Mouse (Mus musculus): ENCODE data around the gene Tepsin.

The Tepsin gene

GRCm38 (mm10) chr11:120063326-120063725 lies 35.2 kb downstream of the Tepsin start:
- no peak for DNase-seq

GRCm38 (mm10) chr11:120060634-120061033 lies 37.9 kb downstream of the Tepsin start:
- DNase-seq: no peak

- peak; percentile 62 to 71 for DNase-seq
Observed at GRCm38 (mm10) chr11:120055953-120056732, 42.4 kb downstream of the Tepsin start.

- no peak for DNase-seq
Observed at GRCm38 (mm10) chr11:120053846-120054245, 44.7 kb downstream of the Tepsin start.

GRCm38 (mm10) chr11:120052274-120052673 lies 46.3 kb downstream of the Tepsin start:
- no peak for DNase-seq

- DNase-seq: peak; percentile 52 to 65
Observed at GRCm38 (mm10) chr11:120051124-120051811, 47.3 kb downstream of the Tepsin start.

GRCm38 (mm10) chr11:120049067-120049466 lies 49.5 kb downstream of the Tepsin start:
- DNase-seq: no peak

GRCm38 (mm10) chr11:120048252-120048556 lies 50.3 kb downstream of the Tepsin start:
- DNase-seq: peak; percentile 79

GRCm38 (mm10) chr11:120047531-120048251 lies 50.8 kb downstream of the Tepsin start:
- DNase-seq: peak; percentile 53 to 64

- DNase-seq: peak; percentile 54 to 74
Observed at GRCm38 (mm10) chr11:120046553-120047191, 51.9 kb downstream of the Tepsin start, which contains the start of gene Aatk. Aatk (minus strand) TSS chr11:120047167.

GRCm38 (mm10) chr11:120045839-120046552 lies 52.5 kb downstream of the Tepsin start:
- DNase-seq: peak; percentile 64 to 70

- peak; percentile 53 to 56 for DNase-seq
Observed at GRCm38 (mm10) chr11:120045341-120045740, 53.2 kb downstream of the Tepsin start.

GRCm38 (mm10) chr11:120042141-120042838 lies 56.2 kb downstream of the Tepsin start:
- DNase-seq: peak in 1 of 2 experiments; percentile 35

- peak; percentile 72 to 81 for DNase-seq
Observed at GRCm38 (mm10) chr11:120041191-120042123, 57.1 kb downstream of the Tepsin start.
